Mouse (Mus musculus) spleen, adult 12 weeks (tissue): ENCODE measurements around the gene Hfe.

ENCODE experiments used
- DNase-seq: peaks from one replicate; pipeline ENCODE4 v3.0.0; 2022; ENCODE audit warnings: low spot score

Hfe gene

GRCm38 (mm10) chr13:23710374-23711089 is at the start of gene Hfe:
TSS of gene Hfe (minus strand) at chr13:23710854.
- DNase-seq, result peak; percentile 35

- DNase-seq, result no peak
Observed at GRCm38 (mm10) chr13:23759916-23760239, 49.2 kb upstream of the Hfe start.

GRCm38 (mm10) chr13:23759251-23759771 is 48.7 kb upstream of the Hfe start:
- no peak for DNase-seq

GRCm38 (mm10) chr13:23757921-23758320 is 47.3 kb upstream of the Hfe start:
- no peak for DNase-seq

GRCm38 (mm10) chr13:23757211-23757773 is 46.6 kb upstream of the Hfe start:
- DNase-seq, result peak; percentile 62

- DNase-seq, result peak; percentile 94
Observed at GRCm38 (mm10) chr13:23756790-23757189, 46.1 kb upstream of the Hfe start, which contains the start of gene Hist1h4b. TSS of gene Hist1h4b (plus strand) at chr13:23757013.

- no peak for DNase-seq
Observed at GRCm38 (mm10) chr13:23755000-23755399, 44.3 kb upstream of the Hfe start.

GRCm38 (mm10) chr13:23753314-23754078 is 42.8 kb upstream of the Hfe start:
- no peak for DNase-seq

GRCm38 (mm10) chr13:23752742-23753172 is 42.1 kb upstream of the Hfe start:
- DNase-seq, result no peak

- peak; percentile 80 for DNase-seq
Observed at GRCm38 (mm10) chr13:23752067-23752741, 41.5 kb upstream of the Hfe start, which contains the start of gene Hist1h3b. TSS of gene Hist1h3b (plus strand) at chr13:23752267.

GRCm38 (mm10) chr13:23751478-23751956 is 40.9 kb upstream of the Hfe start:
- DNase-seq, result no peak

GRCm38 (mm10) chr13:23750839-23751477 is 40.3 kb upstream of the Hfe start, which contains the start of gene Hist1h2ab:
TSS of gene Hist1h2ab (plus strand) at chr13:23751126.
- DNase-seq, result peak; percentile 62

GRCm38 (mm10) chr13:23749563-23750121 is 39.0 kb upstream of the Hfe start:
- no peak for DNase-seq

GRCm38 (mm10) chr13:23747892-23748288 is 37.2 kb upstream of the Hfe start:
- DNase-seq, result no peak

GRCm38 (mm10) chr13:23747081-23747891 is 36.6 kb upstream of the Hfe start:
- no peak for DNase-seq

- DNase-seq, result peak; percentile 83
Observed at GRCm38 (mm10) chr13:23746201-23747080, 35.8 kb upstream of the Hfe start, which contains the start of gene Hist1h2bb. TSS of gene Hist1h2bb (plus strand) at chr13:23746734.

- peak; percentile 80 for DNase-seq
Observed at GRCm38 (mm10) chr13:23745381-23746161, 34.9 kb upstream of the Hfe start, which contains the start of gene Hist1h3c. TSS of gene Hist1h3c (minus strand) at chr13:23745602.
